Comparison of ENCODE assay signal across 23 mouse cellular contexts in the genomic region with DNA sequence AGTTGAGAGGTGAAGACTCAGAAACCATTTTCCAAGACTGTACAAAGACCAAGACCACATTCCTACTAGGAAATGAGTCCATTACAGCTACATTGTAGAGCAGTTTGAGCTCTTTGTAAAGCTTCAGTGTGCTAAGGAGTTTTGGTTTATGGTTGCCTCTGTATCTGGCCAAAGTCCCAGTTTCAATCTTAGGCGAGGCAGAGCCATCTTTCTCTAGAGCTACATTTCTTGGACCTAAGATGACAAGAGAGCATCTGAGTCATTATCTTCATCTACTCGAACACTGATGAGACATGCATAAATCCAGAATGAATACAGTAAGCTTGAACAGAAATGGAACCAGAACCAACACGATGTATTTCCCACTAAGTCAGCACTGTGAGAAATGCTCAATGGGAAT.
"Had no signal": no experiment of that assay in that cellular context is flagged by ENCODE, and none has a peak within 500 bp of the region (broad histone marks: within the 10 kb centered on the region; RNA-seq: fewer than 3 reads in every experiment).

No protein-coding gene starts in this region.

- H3K9ac ChIP-seq: kidney, embryonic 15.5 days; limb, embryonic 12.5 days; limb, embryonic 15.5 days; liver, embryonic 14.5 days; liver, postnatal 0 days; lung, embryonic 14.5 days; midbrain, embryonic 12.5 days; midbrain, embryonic 15.5 days; neural tube, embryonic 12.5 days; neural tube, embryonic 15.5 days; stomach, embryonic 15.5 days had no signal

- H3K27me3 ChIP-seq: kidney, embryonic 15.5 days; limb, embryonic 12.5 days; limb, embryonic 15.5 days; midbrain, embryonic 12.5 days; midbrain, embryonic 15.5 days; neural tube, embryonic 12.5 days; neural tube, embryonic 15.5 days; stomach, embryonic 15.5 days had no signal

- H3K4me3 ChIP-seq: kidney, embryonic 15.5 days; limb, embryonic 12.5 days; limb, embryonic 15.5 days; midbrain, embryonic 12.5 days; midbrain, embryonic 15.5 days; neural tube, embryonic 12.5 days; neural tube, embryonic 15.5 days; stomach, embryonic 15.5 days had no signal

- DNase-seq: kidney, adult 2 months; kidney, postnatal 10 days; kidney, postnatal 36 days; left cerebral cortex, postnatal 4 days; liver, postnatal 0 days; lung, embryonic 14.5 days; lung, postnatal 14 days; lung, postnatal 4 days; right cerebral cortex, adult 18-20 months; right cerebral cortex, postnatal 14 days; right cerebral cortex, postnatal 4 days; spleen, adult 18-20 months; thymus, postnatal 25 days had no signal

- H3K36me3 ChIP-seq: limb, embryonic 12.5 days; limb, embryonic 15.5 days; midbrain, embryonic 12.5 days; midbrain, embryonic 15.5 days; neural tube, embryonic 12.5 days; neural tube, embryonic 15.5 days; stomach, embryonic 15.5 days had no signal

- H3K4me1 ChIP-seq: midbrain, embryonic 15.5 days had no signal

- ATAC-seq: liver, postnatal 0 days; midbrain, embryonic 15.5 days had no signal

- H3K9me3 ChIP-seq: kidney, embryonic 15.5 days; limb, embryonic 12.5 days; limb, embryonic 15.5 days; midbrain, embryonic 12.5 days; midbrain, embryonic 15.5 days; neural tube, embryonic 12.5 days; neural tube, embryonic 15.5 days; stomach, embryonic 15.5 days had no signal

- H3K4me2 ChIP-seq: kidney, embryonic 15.5 days; limb, embryonic 12.5 days; limb, embryonic 15.5 days; liver, embryonic 11.5 days; lung, embryonic 14.5 days; midbrain, embryonic 12.5 days; midbrain, embryonic 15.5 days; neural tube, embryonic 12.5 days; neural tube, embryonic 15.5 days; stomach, embryonic 15.5 days had no signal

- H3K27ac ChIP-seq: kidney, embryonic 15.5 days; limb, embryonic 12.5 days; limb, embryonic 15.5 days; liver, embryonic 14.5 days; midbrain, embryonic 12.5 days; midbrain, embryonic 15.5 days; neural tube, embryonic 12.5 days; neural tube, embryonic 15.5 days; stomach, embryonic 15.5 days had no signal
